Mouse (Mus musculus): ENCODE measurements around the gene Nr5a2. TPM values are rescaled to one million over a fixed set of nuclear protein-coding genes. Genes with fewer than 3 reads are reported as not detected.

The Nr5a2 gene
- polyA plus RNA-seq, 1 experiment from 2014 or later: 0.17 TPM

- DNase-seq (ENCODE audit: low spot score) (no peak), ATAC-seq (no peak)
- H3K27ac ChIP-seq (ENCODE audit: low read depth, low read length): no peak overlapping the region
- under 1% methylated on average over 10 of the region's 10 CpGs for WGBS
- H3K4me2 ChIP-seq (ENCODE audit: low read length): no peak overlapping the region
- no peaks in the 10 kb centered on the region for H3K36me3 ChIP-seq (ENCODE audit: control insufficient read depth, insufficient read depth, low read length)
- H3K9me3 ChIP-seq (replicated peaks; ENCODE audit: control insufficient read depth, low read length): no peaks in the 10 kb centered on the region
- peaks cover 71% of the 10 kb centered on the region for H3K27me3 ChIP-seq (replicated peaks; ENCODE audit: control insufficient read depth, insufficient read depth, low read length)
- H3K4me3 ChIP-seq (ENCODE audit: low read depth, low read length): no peak overlapping the region
- no peak overlapping the region for H3K9ac ChIP-seq (ENCODE audit: low read length)
- H3K4me1 ChIP-seq (ENCODE audit: control insufficient read depth, insufficient read depth, low read length): peaks cover 15% of the 10 kb centered on the region
Measured at GRCm38 (mm10) chr1:136945876-136946275, 14.4 kb downstream of the Nr5a2 start.

- ATAC-seq (no peak), DNase-seq (ENCODE audit: low spot score) (no peak)
- Histone ChIP-seq H3K36me3 (ENCODE audit: control insufficient read depth, insufficient read depth, low read length) (no peaks in the 10 kb centered on the region), H3K9me3 (replicated peaks; ENCODE audit: control insufficient read depth, low read length) (no peaks in the 10 kb centered on the region), H3K27me3 (replicated peaks; ENCODE audit: control insufficient read depth, insufficient read depth, low read length) (peaks cover 66% of the 10 kb centered on the region), H3K27ac (ENCODE audit: low read depth, low read length) (no peak overlapping the region), H3K9ac (ENCODE audit: low read length) (no peak overlapping the region), H3K4me1 (ENCODE audit: control insufficient read depth, insufficient read depth, low read length) (peaks cover 15% of the 10 kb centered on the region), H3K4me2 (ENCODE audit: low read length) (no peak overlapping the region), H3K4me3 (ENCODE audit: low read depth, low read length) (no peak overlapping the region)
- WGBS: 2% methylated on average over 7 of the region's 7 CpGs
Measured at GRCm38 (mm10) chr1:136945426-136945825, 14.8 kb downstream of the Nr5a2 start.

DNA sequence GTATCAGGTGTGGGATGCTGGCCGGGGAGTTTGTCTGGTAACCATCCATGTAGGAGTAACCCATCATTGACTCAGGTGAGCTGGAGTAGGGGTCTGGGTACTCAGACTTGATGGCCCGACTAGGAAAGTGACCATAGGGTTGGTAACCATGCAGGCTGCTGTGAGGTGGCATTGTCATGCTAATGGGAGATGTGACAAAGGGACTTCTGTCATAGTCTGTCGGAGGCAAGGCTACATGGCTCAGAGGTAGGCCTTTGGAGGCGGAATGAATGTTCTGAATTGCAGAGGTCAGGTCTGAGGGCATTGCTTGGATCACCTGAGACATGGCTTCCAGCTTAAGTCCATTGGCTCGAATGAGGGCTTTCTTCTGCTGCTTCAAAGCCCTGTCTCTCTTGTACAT is 19.6 kb downstream of the Nr5a2 start:
- WGBS: 55% methylated on average over 5 of the region's 5 CpGs

DNA sequence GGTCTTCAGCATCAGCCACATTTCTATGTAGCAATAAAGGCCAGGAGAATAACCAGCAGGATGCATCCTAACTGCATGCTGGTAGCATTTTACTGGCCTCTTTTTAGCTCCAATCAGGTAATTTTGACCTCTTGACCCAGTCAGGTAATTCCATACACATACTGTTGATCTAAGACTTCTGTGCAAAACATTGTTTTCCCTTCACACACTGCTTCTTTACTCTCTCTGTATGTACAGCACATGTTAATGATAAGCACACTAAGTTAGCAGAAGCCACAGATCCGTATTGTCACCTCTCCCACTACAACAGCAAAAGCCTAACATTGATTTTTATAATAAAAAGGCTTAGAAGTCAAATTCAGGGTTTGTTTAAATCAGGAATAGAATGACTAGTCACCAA is 21.0 kb downstream of the Nr5a2 start:
- H3K36me3 ChIP-seq (ENCODE audit: control insufficient read depth, insufficient read depth, low read length): no peaks in the 10 kb centered on the region
- DNase-seq (ENCODE audit: low spot score) (no peak), ATAC-seq (no peak)
- no peaks in the 10 kb centered on the region for H3K9me3 ChIP-seq (replicated peaks; ENCODE audit: control insufficient read depth, low read length)
- no peak overlapping the region for H3K4me2 ChIP-seq (ENCODE audit: low read length)
- 75% methylated on average over 1 of the region's 1 CpGs for WGBS
- no peak overlapping the region for H3K9ac ChIP-seq (ENCODE audit: low read length)
- H3K4me1 ChIP-seq (ENCODE audit: control insufficient read depth, insufficient read depth, low read length): no peaks in the 10 kb centered on the region
- H3K27ac ChIP-seq (ENCODE audit: low read depth, low read length): no peak overlapping the region
- no peak overlapping the region for H3K4me3 ChIP-seq (ENCODE audit: low read depth, low read length)
- peaks cover 10% of the 10 kb centered on the region; the same call in 1 of the 2 replicates for H3K27me3 ChIP-seq (replicated peaks; ENCODE audit: control insufficient read depth, insufficient read depth, low read length)

More for the DNA sequence above, 19.6 kb downstream of the Nr5a2 start:
- DNase-seq (ENCODE audit: low spot score): no peak
- no peak overlapping the region for H3K9ac ChIP-seq (ENCODE audit: low read length)
- H3K9me3 ChIP-seq (replicated peaks; ENCODE audit: control insufficient read depth, low read length): no peaks in the 10 kb centered on the region
- H3K4me1 ChIP-seq (ENCODE audit: control insufficient read depth, insufficient read depth, low read length): no peaks in the 10 kb centered on the region
- no peak overlapping the region for H3K27ac ChIP-seq (ENCODE audit: low read depth, low read length)
- no peak overlapping the region for H3K4me3 ChIP-seq (ENCODE audit: low read depth, low read length)
- H3K27me3 ChIP-seq (replicated peaks; ENCODE audit: control insufficient read depth, insufficient read depth, low read length): peaks cover 23% of the 10 kb centered on the region
- no peaks in the 10 kb centered on the region for H3K36me3 ChIP-seq (ENCODE audit: control insufficient read depth, insufficient read depth, low read length)
- no peak overlapping the region for H3K4me2 ChIP-seq (ENCODE audit: low read length)
- no peak for ATAC-seq

- H3K27ac ChIP-seq (ENCODE audit: low read depth, low read length): no peak overlapping the region
- H3K4me3 ChIP-seq (ENCODE audit: low read depth, low read length): no peak overlapping the region
- ATAC-seq (no peak), DNase-seq (ENCODE audit: low spot score) (no peak)
- no peak overlapping the region for H3K9ac ChIP-seq (ENCODE audit: low read length)
- no peak overlapping the region for H3K4me2 ChIP-seq (ENCODE audit: low read length)
- no peaks in the 10 kb centered on the region for H3K4me1 ChIP-seq (ENCODE audit: control insufficient read depth, insufficient read depth, low read length)
- H3K9me3 ChIP-seq (replicated peaks; ENCODE audit: control insufficient read depth, low read length): no peaks in the 10 kb centered on the region
- H3K36me3 ChIP-seq (ENCODE audit: control insufficient read depth, insufficient read depth, low read length): no peaks in the 10 kb centered on the region
- 92% methylated on average over 9 of the region's 9 CpGs for WGBS
- no peaks in the 10 kb centered on the region for H3K27me3 ChIP-seq (replicated peaks; ENCODE audit: control insufficient read depth, insufficient read depth, low read length)
Measured at GRCm38 (mm10) chr1:136935960-136936324, 24.3 kb downstream of the Nr5a2 start.

DNA sequence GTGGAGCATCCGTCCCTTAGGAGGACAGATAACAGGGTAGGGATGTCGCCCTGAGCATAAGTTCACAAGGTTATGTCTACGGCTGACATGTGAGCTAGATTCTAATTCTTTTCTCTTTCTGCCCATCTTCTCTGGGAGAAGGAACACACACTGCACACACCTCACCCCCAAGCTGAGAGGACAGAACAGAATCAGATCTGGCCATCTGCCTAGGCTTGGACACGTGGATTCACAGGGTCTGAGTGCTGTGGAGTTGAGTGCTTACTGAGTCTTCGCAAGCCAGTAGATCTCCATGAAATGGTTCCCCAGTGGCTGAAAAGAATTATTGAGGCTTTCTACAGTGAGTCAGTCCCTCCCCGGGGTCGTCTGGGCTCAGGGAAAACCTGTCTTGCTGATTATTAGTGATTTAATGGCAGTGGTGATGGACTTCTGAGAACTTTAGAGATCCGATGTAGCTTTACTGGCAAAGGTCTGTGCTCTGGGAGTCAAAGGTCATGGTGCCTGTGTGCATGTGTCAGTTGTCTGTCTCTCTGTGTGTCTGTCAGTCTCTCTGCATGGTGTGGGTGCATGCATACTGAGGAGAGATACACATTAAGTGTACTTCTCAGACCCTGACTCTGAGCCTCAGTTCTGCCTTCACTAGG is 24.8 kb downstream of the Nr5a2 start:
- Histone ChIP-seq H3K4me2 (ENCODE audit: low read length) (no peak overlapping the region), H3K9me3 (replicated peaks; ENCODE audit: control insufficient read depth, low read length) (no peaks in the 10 kb centered on the region), H3K27ac (ENCODE audit: low read depth, low read length) (no peak overlapping the region), H3K9ac (ENCODE audit: low read length) (no peak overlapping the region), H3K4me1 (ENCODE audit: control insufficient read depth, insufficient read depth, low read length) (no peaks in the 10 kb centered on the region), H3K4me3 (ENCODE audit: low read depth, low read length) (no peak overlapping the region), H3K27me3 (replicated peaks; ENCODE audit: control insufficient read depth, insufficient read depth, low read length) (no peaks in the 10 kb centered on the region), H3K36me3 (ENCODE audit: control insufficient read depth, insufficient read depth, low read length) (no peaks in the 10 kb centered on the region)
- WGBS: 75% methylated on average over 8 of the region's 8 CpGs
- ATAC-seq: no peak
- no peak for DNase-seq (ENCODE audit: low spot score)

DNA sequence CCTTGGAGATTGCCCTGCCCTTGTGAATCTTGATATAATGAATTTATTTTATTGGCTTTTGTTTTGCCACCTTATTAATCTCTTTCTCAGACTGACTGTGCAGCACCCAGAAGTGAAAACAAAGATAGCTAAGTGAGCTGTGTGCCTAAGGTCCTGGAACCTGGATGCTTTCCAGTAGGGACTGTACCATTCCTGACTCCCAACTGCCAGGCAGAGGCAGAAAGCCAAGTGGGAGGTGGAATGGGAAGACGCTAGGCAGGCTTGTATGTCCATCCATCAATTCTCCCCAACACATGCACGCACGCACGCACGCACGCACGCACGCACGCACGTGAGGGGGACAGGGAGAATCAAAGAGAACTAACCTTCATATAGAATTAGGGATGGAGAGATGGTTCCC is 26.2 kb downstream of the Nr5a2 start:
- Histone ChIP-seq H3K9me3 (replicated peaks; ENCODE audit: control insufficient read depth, low read length) (no peaks in the 10 kb centered on the region), H3K4me3 (ENCODE audit: low read depth, low read length) (no peak overlapping the region), H3K27ac (ENCODE audit: low read depth, low read length) (no peak overlapping the region), H3K4me1 (ENCODE audit: control insufficient read depth, insufficient read depth, low read length) (no peaks in the 10 kb centered on the region), H3K27me3 (replicated peaks; ENCODE audit: control insufficient read depth, insufficient read depth, low read length) (no peaks in the 10 kb centered on the region), H3K4me2 (ENCODE audit: low read length) (no peak overlapping the region), H3K36me3 (ENCODE audit: control insufficient read depth, insufficient read depth, low read length) (no peaks in the 10 kb centered on the region), H3K9ac (ENCODE audit: low read length) (no peak overlapping the region)
- 87% methylated on average over 10 of the region's 10 CpGs for WGBS
- DNase-seq (ENCODE audit: low spot score): no peak
- ATAC-seq: no peak

- ATAC-seq (no peak), DNase-seq (ENCODE audit: low spot score) (no peak)
- H3K36me3 ChIP-seq (ENCODE audit: control insufficient read depth, insufficient read depth, low read length): no peaks in the 10 kb centered on the region
- H3K4me3 ChIP-seq (ENCODE audit: low read depth, low read length): no peak overlapping the region
- H3K27ac ChIP-seq (ENCODE audit: low read depth, low read length): no peak overlapping the region
- no peaks in the 10 kb centered on the region for H3K4me1 ChIP-seq (ENCODE audit: control insufficient read depth, insufficient read depth, low read length)
- no peaks in the 10 kb centered on the region for H3K9me3 ChIP-seq (replicated peaks; ENCODE audit: control insufficient read depth, low read length)
- no peaks in the 10 kb centered on the region for H3K27me3 ChIP-seq (replicated peaks; ENCODE audit: control insufficient read depth, insufficient read depth, low read length)
- H3K4me2 ChIP-seq (ENCODE audit: low read length): no peak overlapping the region
- WGBS: 95% methylated on average over 5 of the region's 5 CpGs
- no peak overlapping the region for H3K9ac ChIP-seq (ENCODE audit: low read length)
Measured at GRCm38 (mm10) chr1:136931026-136931425, 29.2 kb downstream of the Nr5a2 start.

GRCm38 (mm10) chr1:136929743-136930142 is 30.5 kb downstream of the Nr5a2 start:
- no peak overlapping the region for H3K4me2 ChIP-seq (ENCODE audit: low read length)
- no peaks in the 10 kb centered on the region for H3K4me1 ChIP-seq (ENCODE audit: control insufficient read depth, insufficient read depth, low read length)
- DNase-seq (ENCODE audit: low spot score) (no peak), ATAC-seq (no peak)
- no peak overlapping the region for H3K27ac ChIP-seq (ENCODE audit: low read depth, low read length)
- H3K27me3 ChIP-seq (replicated peaks; ENCODE audit: control insufficient read depth, insufficient read depth, low read length): no peaks in the 10 kb centered on the region
- H3K9ac ChIP-seq (ENCODE audit: low read length): no peak overlapping the region
- 95% methylated on average over 6 of the region's 6 CpGs for WGBS
- H3K9me3 ChIP-seq (replicated peaks; ENCODE audit: control insufficient read depth, low read length): no peaks in the 10 kb centered on the region
- H3K4me3 ChIP-seq (ENCODE audit: low read depth, low read length): no peak overlapping the region
- H3K36me3 ChIP-seq (ENCODE audit: control insufficient read depth, insufficient read depth, low read length): no peaks in the 10 kb centered on the region
